Mouse (Mus musculus) ES-Bruce4 (cell line): Measurements from ENCODE around the gene Capza2.
A peak's percentile ranks its signal among the peaks of the same experiment; 100 is the strongest.

Source experiments
- CTCF ChIP-seq: IDR thresholded peaks from one replicate; pipeline ENCODE4 v1.8.1; 2011; ENCODE audit warnings: low read depth, low read length
- POLR2A ChIP-seq: IDR thresholded peaks from one replicate; pipeline ENCODE4 v1.8.1; 2011; ENCODE audit warnings: low read length; ENCODE audit not compliant: insufficient read depth

DNA sequence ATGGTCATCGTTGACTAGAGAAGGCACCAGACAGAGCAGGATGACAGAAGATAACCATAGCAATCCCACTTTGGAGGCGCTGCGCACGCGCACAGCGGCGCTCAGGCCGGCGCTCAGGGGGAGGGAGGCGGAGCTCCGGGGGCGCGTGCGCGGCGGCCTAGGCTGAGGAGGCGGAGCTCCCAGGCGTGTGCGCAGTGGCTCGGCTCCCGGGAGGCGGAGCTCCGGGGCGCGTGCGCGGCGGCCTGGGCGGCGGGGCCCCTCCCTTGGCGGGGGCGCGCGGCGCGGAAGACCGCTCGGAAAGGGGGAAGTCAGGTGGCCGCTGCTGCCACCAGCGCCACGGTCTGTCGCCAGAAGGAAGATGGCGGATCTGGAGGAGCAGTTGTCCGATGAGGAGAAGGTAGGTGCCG is 733 bp downstream of the Capza2 start:
- TF ChIP-seq CTCF (no peak), POLR2A (peak; percentile 20)
